Mouse (Mus musculus): ENCODE data around the gene Itpr2. TPM values are rescaled to one million over a fixed set of nuclear protein-coding genes. Genes with fewer than 3 reads are reported as not detected.

Gene Itpr2
- polyA plus RNA-seq, 1 experiment from 2014 or later = 10.9 TPM

DNA sequence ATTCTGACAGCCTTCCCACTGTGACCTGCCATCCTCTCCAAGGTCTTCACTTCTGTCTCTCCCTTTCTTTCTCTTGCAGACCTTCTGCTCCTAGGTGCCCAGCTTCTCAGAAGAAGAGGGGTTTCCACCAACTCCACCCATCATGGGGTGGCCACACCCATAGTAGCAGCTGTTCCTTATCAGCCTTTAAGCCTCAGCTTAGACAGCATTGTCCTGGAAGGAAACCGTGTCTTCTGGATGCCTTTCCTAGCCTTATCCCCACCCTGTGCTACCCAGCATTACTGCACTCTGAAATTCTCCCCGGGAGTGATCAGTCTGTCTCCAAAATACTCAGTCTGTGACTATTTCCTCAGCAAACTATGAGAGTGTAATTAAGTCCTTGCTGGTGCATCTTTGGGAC is 245.6 kb downstream of the Itpr2 start:
- 26% methylated on average over 2 of the region's 2 CpGs for WGBS
- Histone ChIP-seq H3K9me3 (ENCODE audit: control insufficient read depth, low read length) (0 out of 2 replicates have a peak, but pooled peaks cover 2% of the 10 kb centered on the region), H3K9ac (ENCODE audit: low read length) (no peak overlapping the region), H3K27me3 (ENCODE audit: control insufficient read depth, insufficient read depth, low read length) (no peaks in the 10 kb centered on the region), H3K4me1 (replicated peaks; ENCODE audit: control insufficient read depth, insufficient read depth) (no peaks in the 10 kb centered on the region), H3K27ac (replicated peaks) (no peak overlapping the region; the same call in 1 of the 2 replicates), H3K4me2 (replicated peaks; ENCODE audit: low read depth) (no peak overlapping the region), H3K36me3 (ENCODE audit: control insufficient read depth, insufficient read depth, low read length) (no peaks in the 10 kb centered on the region), H3K4me3 (ENCODE audit: low read depth, low read length) (no peak overlapping the region)
- no peak for TF ChIP-seq EP300 (optimal IDR thresholded peaks at IDR 0.05)
- no peak for TF ChIP-seq CTCF (IDR thresholded peaks at IDR 0.05; ENCODE audit: low read depth)
- DNase-seq (ENCODE audit: low spot score) (no peak), ATAC-seq (ENCODE audit: low FRiP score, low TSS enrichment) (peak; percentile 59; the same call in 1 of the 2 replicates)

DNA sequence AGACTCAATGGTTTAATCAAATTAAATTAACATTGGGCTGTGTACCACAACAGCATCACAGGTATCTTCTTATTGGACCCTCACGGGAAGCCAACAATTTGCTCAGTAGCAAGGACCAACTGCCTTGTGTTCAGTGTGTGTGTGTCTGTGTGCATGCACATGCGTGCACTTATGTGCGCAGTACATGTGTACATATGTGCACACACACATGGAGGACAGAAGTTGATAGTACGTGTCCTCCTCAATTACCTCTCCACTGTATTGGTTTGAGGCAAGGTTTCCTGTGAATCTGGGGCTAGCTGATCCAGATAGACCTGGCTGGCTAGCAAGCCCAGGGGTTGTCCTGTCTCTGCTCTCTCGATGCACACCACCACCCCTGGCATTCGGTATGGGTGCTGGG is 246.4 kb downstream of the Itpr2 start:
- no peaks in the 10 kb centered on the region for H3K36me3 ChIP-seq (ENCODE audit: control insufficient read depth, insufficient read depth, low read length)
- H3K9ac ChIP-seq (ENCODE audit: low read length) = no peak overlapping the region
- no peak overlapping the region for H3K4me3 ChIP-seq (ENCODE audit: low read depth, low read length)
- no peaks in the 10 kb centered on the region for H3K27me3 ChIP-seq (ENCODE audit: control insufficient read depth, insufficient read depth, low read length)
- WGBS = 93% methylated on average over 6 of the region's 6 CpGs
- ATAC-seq (ENCODE audit: low FRiP score, low TSS enrichment) (no peak), DNase-seq (ENCODE audit: low spot score) (no peak)
- H3K9me3 ChIP-seq (ENCODE audit: control insufficient read depth, low read length) = 0 out of 2 replicates have a peak, but pooled peaks cover 2% of the 10 kb centered on the region
- H3K4me1 ChIP-seq (replicated peaks; ENCODE audit: control insufficient read depth, insufficient read depth) = no peaks in the 10 kb centered on the region
- TF ChIP-seq CTCF (IDR thresholded peaks at IDR 0.05; ENCODE audit: low read depth) (no peak), EP300 (optimal IDR thresholded peaks at IDR 0.05) (no peak)
- no peak overlapping the region for H3K4me2 ChIP-seq (replicated peaks; ENCODE audit: low read depth)
- H3K27ac ChIP-seq (replicated peaks) = 0 out of 2 replicates have a peak overlapping the region, but pooled peaks have one; percentile 30

DNA sequence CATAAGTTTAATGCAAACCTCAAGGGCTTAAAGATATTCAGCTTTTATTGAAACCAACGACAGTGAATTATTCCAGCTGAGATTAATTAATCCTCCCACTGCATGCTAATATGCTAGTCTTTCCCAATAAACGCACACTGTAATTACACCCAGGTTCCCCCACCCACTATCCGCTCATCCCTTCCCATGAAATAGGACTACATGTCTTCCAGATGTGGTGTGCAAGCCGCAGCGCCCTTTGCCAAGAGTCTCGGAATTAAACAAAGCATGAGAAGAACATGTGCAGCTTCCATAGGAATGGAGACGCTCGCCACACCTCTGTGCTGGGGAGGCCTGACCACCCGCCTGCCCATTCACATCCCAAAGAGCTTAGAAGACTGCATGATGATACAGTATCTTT is 247.1 kb downstream of the Itpr2 start:
- Histone ChIP-seq H3K4me1 (replicated peaks; ENCODE audit: control insufficient read depth, insufficient read depth) (no peaks in the 10 kb centered on the region), H3K27me3 (ENCODE audit: control insufficient read depth, insufficient read depth, low read length) (no peaks in the 10 kb centered on the region), H3K9me3 (ENCODE audit: control insufficient read depth, low read length) (0 out of 2 replicates have a peak, but pooled peaks cover 2% of the 10 kb centered on the region), H3K36me3 (ENCODE audit: control insufficient read depth, insufficient read depth, low read length) (no peaks in the 10 kb centered on the region), H3K4me2 (replicated peaks; ENCODE audit: low read depth) (no peak overlapping the region), H3K27ac (replicated peaks) (no peak overlapping the region), H3K4me3 (ENCODE audit: low read depth, low read length) (no peak overlapping the region), H3K9ac (ENCODE audit: low read length) (no peak overlapping the region)
- WGBS = 72% methylated on average over 9 of the region's 9 CpGs
- TF ChIP-seq EP300 (optimal IDR thresholded peaks at IDR 0.05) (no peak), CTCF (IDR thresholded peaks at IDR 0.05; ENCODE audit: low read depth) (no peak)
- ATAC-seq (ENCODE audit: low FRiP score, low TSS enrichment) (no peak), DNase-seq (ENCODE audit: low spot score) (no peak)

DNA sequence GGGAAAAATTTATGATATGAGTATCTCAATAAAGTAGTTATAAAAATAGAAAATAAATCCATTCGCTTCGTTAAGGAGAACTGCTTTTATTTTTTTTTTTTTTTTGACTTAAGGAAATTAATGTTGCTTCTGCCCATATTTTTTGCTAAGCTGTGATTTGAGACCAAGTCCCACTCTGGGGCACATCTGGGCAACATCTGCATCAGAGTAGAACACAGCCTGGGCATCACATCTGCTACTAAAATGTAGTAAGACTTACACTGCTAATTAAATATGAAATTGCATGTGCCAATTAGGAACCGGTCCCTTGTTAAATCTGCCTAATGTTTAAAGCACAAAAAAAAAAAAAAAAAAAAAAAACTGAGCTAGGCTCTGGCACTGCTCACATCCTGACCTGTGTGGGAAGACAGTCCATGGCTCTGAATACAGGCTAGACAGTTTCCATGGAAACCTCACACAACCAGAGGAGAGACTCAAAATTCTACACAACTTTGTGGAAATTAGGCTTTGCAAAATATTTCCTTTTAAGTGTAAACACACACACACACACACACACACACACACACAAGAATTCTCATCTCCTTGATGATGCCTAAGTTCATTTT is 247.7 kb downstream of the Itpr2 start:
- 0 out of 2 replicates have a peak, but pooled peaks cover 2% of the 10 kb centered on the region for H3K9me3 ChIP-seq (ENCODE audit: control insufficient read depth, low read length)
- H3K4me2 ChIP-seq (replicated peaks; ENCODE audit: low read depth) = no peak overlapping the region
- no peak for DNase-seq (ENCODE audit: low spot score)
- TF ChIP-seq CTCF (IDR thresholded peaks at IDR 0.05; ENCODE audit: low read depth) = no peak
- TF ChIP-seq EP300 (optimal IDR thresholded peaks at IDR 0.05) = no peak
- no peak overlapping the region for H3K27ac ChIP-seq (replicated peaks)
- H3K36me3 ChIP-seq (ENCODE audit: control insufficient read depth, insufficient read depth, low read length) = no peaks in the 10 kb centered on the region
- H3K9ac ChIP-seq (ENCODE audit: low read length) = no peak overlapping the region
- no peaks in the 10 kb centered on the region for H3K27me3 ChIP-seq (ENCODE audit: control insufficient read depth, insufficient read depth, low read length)
- ATAC-seq (ENCODE audit: low FRiP score, low TSS enrichment) = no peak
- WGBS = 90% methylated on average over 3 of the region's 3 CpGs
- no peaks in the 10 kb centered on the region for H3K4me1 ChIP-seq (replicated peaks; ENCODE audit: control insufficient read depth, insufficient read depth)
- no peak overlapping the region for H3K4me3 ChIP-seq (ENCODE audit: low read depth, low read length)

DNA sequence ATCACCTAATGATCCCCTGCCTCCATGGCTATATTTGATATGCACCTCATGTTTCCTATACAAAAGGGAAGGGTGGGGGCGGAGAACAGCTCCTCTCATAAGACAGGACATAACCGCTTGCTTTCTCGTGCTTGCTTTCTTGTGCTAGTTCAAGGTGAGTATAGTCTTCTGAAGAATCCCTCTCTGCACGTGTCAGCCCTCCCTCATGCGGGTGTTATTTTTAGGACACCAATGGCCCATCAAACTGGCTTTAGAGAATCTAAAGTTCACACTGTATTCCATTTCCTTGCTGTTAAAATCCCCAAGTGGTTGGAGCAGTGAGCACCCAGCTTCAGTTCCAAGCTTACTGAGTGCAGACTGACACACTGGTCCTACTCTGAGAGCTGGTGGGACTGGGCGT is 252.9 kb downstream of the Itpr2 start:
- Histone ChIP-seq H3K9ac (ENCODE audit: low read length) (no peak overlapping the region), H3K27ac (replicated peaks) (no peak overlapping the region), H3K9me3 (ENCODE audit: control insufficient read depth, low read length) (no peaks in the 10 kb centered on the region), H3K4me3 (ENCODE audit: low read depth, low read length) (no peak overlapping the region), H3K4me1 (replicated peaks; ENCODE audit: control insufficient read depth, insufficient read depth) (no peaks in the 10 kb centered on the region), H3K36me3 (ENCODE audit: control insufficient read depth, insufficient read depth, low read length) (no peaks in the 10 kb centered on the region), H3K4me2 (replicated peaks; ENCODE audit: low read depth) (no peak overlapping the region), H3K27me3 (ENCODE audit: control insufficient read depth, insufficient read depth, low read length) (no peaks in the 10 kb centered on the region)
- TF ChIP-seq EP300 (optimal IDR thresholded peaks at IDR 0.05) = no peak
- TF ChIP-seq CTCF (IDR thresholded peaks at IDR 0.05; ENCODE audit: low read depth) = no peak
- 82% methylated on average over 6 of the region's 6 CpGs for WGBS
- ATAC-seq (ENCODE audit: low FRiP score, low TSS enrichment) = no peak
- DNase-seq (ENCODE audit: low spot score) = no peak

DNA sequence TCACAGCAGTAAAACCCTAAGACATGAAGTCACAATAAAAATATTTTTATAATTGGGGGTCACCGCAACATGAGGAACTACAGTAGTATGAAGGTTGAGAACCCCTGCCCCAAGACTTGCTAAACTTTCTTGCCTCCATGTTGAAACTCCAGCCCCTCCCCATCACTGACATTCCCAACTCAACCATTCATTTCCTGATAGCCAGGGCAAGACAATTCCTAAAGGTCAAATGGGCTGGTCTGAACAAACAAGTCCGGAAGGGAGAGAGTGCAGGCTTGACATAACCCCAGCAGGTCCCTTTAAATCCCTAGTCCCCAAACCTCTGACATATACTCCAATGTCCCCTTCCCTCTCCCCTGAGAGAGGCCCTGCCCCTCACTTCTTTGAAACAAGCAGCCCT is 253.7 kb downstream of the Itpr2 start:
- 64% methylated on average over 2 of the region's 2 CpGs for WGBS

More for the DNA sequence above, 253.7 kb downstream of the Itpr2 start:
- H3K27ac ChIP-seq (replicated peaks) = no peak overlapping the region
- H3K9ac ChIP-seq (ENCODE audit: low read length) = no peak overlapping the region
- H3K4me1 ChIP-seq (replicated peaks; ENCODE audit: control insufficient read depth, insufficient read depth) = no peaks in the 10 kb centered on the region
- no peak for TF ChIP-seq CTCF (IDR thresholded peaks at IDR 0.05; ENCODE audit: low read depth)
- TF ChIP-seq EP300 (optimal IDR thresholded peaks at IDR 0.05) = no peak
- ATAC-seq (ENCODE audit: low FRiP score, low TSS enrichment) (no peak), DNase-seq (ENCODE audit: low spot score) (no peak)
- H3K27me3 ChIP-seq (ENCODE audit: control insufficient read depth, insufficient read depth, low read length) = no peaks in the 10 kb centered on the region
- no peak overlapping the region for H3K4me2 ChIP-seq (replicated peaks; ENCODE audit: low read depth)
- no peaks in the 10 kb centered on the region for H3K36me3 ChIP-seq (ENCODE audit: control insufficient read depth, insufficient read depth, low read length)
- no peak overlapping the region for H3K4me3 ChIP-seq (ENCODE audit: low read depth, low read length)
- no peaks in the 10 kb centered on the region for H3K9me3 ChIP-seq (ENCODE audit: control insufficient read depth, low read length)

Data from stomach, postnatal 0 days (tissue).